Mouse (Mus musculus) heart, adult 2 months (tissue): ENCODE data around the gene Otc. TPM values are rescaled to one million over a fixed set of nuclear protein-coding genes. Genes with fewer than 3 reads are reported as not detected.

Experiments used
- DNase-seq, 2 experiments: peaks; one replicate each; pipeline ENCODE4 v3.0.0; 2021
- H3K27ac ChIP-seq: fragments of 200-600 bp; 2 replicates; pipeline ENCODE4 v1.8.1; 2022
- H3K27me3 ChIP-seq: fragments of 200-500 bp; 2 replicates; pipeline ENCODE4 v1.6.1; 2012; ENCODE audit warnings: mild to moderate bottlenecking, low read length, inconsistent platforms, mixed read lengths; ENCODE audit not compliant: control insufficient read depth, insufficient read depth
- H3K36me3 ChIP-seq: fragments of 200-500 bp; 2 replicates; pipeline ENCODE4 v1.6.1; 2012; ENCODE audit warnings: low read length, inconsistent platforms; ENCODE audit not compliant: control insufficient read depth, insufficient read depth
- H3K4me1 ChIP-seq: fragments of 200-500 bp; 2 replicates; pipeline ENCODE4 v1.6.1; 2011; ENCODE audit warnings: low read length; ENCODE audit not compliant: control insufficient read depth, insufficient read depth
- H3K4me3 ChIP-seq: fragments of 200-600 bp; 2 replicates; pipeline ENCODE4 v1.8.1; 2022
- H3K79me2 ChIP-seq: fragments of 200-500 bp; replicated peaks from 2 replicates; pipeline ENCODE4 v1.6.1; 2012; ENCODE audit warnings: mild to moderate bottlenecking, inconsistent platforms, low read length, moderate library complexity, mixed read lengths; ENCODE audit not compliant: control insufficient read depth, insufficient read depth
- H3K9ac ChIP-seq: fragments of 200-500 bp; 2 replicates; pipeline ENCODE4 v1.6.1; 2012; ENCODE audit warnings: low read depth, mild to moderate bottlenecking, control low read depth, inconsistent platforms, low read length, mixed read lengths
- CTCF ChIP-seq: fragments of 200-600 bp; IDR thresholded peaks from 2 replicates; pipeline ENCODE4 v1.8.1; 2022; ENCODE audit warnings: antibody characterized with exemption, mild to moderate bottlenecking, moderate library complexity
- EP300 ChIP-seq: fragments of 200-500 bp; IDR thresholded peaks from 2 replicates; pipeline ENCODE4 v1.6.1; 2011; ENCODE audit warnings: low read depth, low read length, control low read depth; ENCODE audit not compliant: insufficient read depth
- POLR2A ChIP-seq: fragments of 200-500 bp; IDR thresholded peaks from 2 replicates; pipeline ENCODE4 v1.6.1; 2011; ENCODE audit warnings: mild to moderate bottlenecking, low read depth, low read length, control low read depth; ENCODE audit not compliant: insufficient read depth
- WGBS: fragments of 180-500 bp; shearing (Covaris S2); methylation state at CpG from one replicate; pipeline ENCODE4 v1.1.7; 2018; 5-methylcytosine and 5-hydroxymethylcytosine counted together
- intact Hi-C: fragments of 180-260 bp; cut with DNase I; formaldehyde crosslinking; loops from one replicate; pipeline ENCODE4 v1.15.1; 2025
- polyA plus RNA-seq: library from polyadenylated mRNA; depleted of rRNA; stranded (reverse); fragments of >200 nt; gene quantifications from 2 replicates; pipeline ENCODE4 v1.2.3, GENCODE M21; 2012
- total RNA-seq, 2 experiments: library from RNA; stranded (reverse); gene quantifications; 2 replicates each; pipeline ENCODE4 v1.2.3; 2021

Otc gene
- total and polyA plus RNA-seq, 3 experiments = 0.04 TPM; not detected in 2

DNA sequence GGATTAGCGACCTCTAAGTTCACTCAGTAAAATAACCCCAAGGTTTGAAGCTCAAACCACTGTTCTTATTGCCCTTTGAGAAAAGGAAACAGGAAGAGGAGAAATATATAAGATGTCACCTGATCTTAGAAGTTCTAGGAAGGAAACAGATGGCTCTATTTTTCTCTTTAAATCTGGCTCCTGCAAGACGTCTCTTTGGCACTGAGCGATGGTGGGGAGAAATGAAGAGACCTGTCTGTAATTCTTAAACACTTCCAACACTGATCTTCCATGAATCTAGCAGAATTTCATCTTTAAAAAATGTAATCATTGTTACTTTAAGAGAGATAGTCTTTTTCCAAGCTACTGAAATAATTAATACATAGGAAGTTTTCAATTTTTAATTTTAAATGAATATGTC is 16.2 kb downstream of the Otc start:
- no peak for DNase-seq

DNA sequence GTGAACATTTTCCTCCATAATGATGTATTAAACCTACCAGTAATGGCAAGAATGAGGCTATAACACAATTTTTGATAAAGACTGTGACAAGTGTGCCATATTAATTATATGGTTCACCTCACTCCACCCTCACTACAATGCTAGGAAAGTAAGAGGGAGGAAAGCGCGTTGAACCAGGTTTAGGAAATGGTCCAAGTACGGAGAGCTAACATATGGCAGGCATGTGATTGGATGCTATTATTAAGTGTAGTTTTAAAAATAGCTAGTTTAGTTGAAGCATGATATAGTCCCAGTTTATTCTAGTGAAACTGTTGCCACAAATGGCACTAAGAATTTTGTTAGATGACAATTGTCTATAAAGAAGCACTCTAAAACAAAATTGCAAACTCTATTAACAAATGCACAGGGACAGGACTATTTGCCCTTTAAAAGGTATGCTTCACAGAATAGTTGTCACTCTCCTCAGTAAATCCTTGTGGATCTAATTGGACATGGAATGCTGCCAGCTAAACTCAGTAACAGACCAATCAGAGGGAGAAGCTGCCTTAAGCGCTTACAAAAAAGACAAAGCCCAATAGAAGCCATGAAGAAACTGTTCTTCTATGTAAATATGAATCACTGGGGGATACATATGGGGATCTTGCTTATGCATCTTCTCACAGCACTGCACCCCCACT is 16.8 kb downstream of the Otc start:
- no peak overlapping the region for H3K4me3 ChIP-seq
- no peaks in the 10 kb centered on the region for H3K27me3 ChIP-seq
- no peak for DNase-seq
- no peaks in the 10 kb centered on the region for H3K36me3 ChIP-seq
- WGBS = 53% methylated on average over 4 of the region's 4 CpGs
- H3K27ac ChIP-seq = no peak overlapping the region
- intact Hi-C loops = no loop called here
- no peak overlapping the region for H3K9ac ChIP-seq
- no peaks in the 10 kb centered on the region for H3K79me2 ChIP-seq
- no peaks in the 10 kb centered on the region for H3K4me1 ChIP-seq
- no peak for TF ChIP-seq EP300
- no peak for TF ChIP-seq CTCF
- TF ChIP-seq POLR2A = no peak

More for the DNA sequence above, 16.2 kb downstream of the Otc start:
- 59% methylated on average over 3 of the region's 3 CpGs for WGBS
- Histone ChIP-seq H3K4me3 (no peak overlapping the region), H3K79me2 (no peaks in the 10 kb centered on the region), H3K27me3 (no peaks in the 10 kb centered on the region), H3K9ac (no peak overlapping the region), H3K36me3 (no peaks in the 10 kb centered on the region), H3K4me1 (no peaks in the 10 kb centered on the region), H3K27ac (no peak overlapping the region)
- TF ChIP-seq POLR2A (no peak), CTCF (no peak), EP300 (no peak)
- intact Hi-C loops = no loop called here

DNA sequence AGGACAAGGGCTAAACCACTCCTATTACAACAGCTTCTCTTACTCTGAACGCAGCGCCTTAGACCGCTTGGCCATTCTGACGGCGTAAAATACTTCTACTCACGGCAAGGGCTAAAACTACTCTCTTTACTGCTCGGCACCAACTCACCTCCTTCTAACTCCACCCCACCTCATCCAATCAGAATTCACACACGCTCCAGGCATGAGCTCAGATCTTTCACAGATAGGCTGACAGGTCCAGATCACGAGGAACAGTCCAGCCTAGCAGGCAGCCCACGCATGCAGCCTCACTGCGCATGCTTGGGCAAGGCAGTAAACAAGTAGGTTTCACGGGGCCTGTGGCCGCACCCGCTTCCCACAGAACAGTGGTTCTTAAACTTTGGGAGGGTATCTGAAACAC is 45.2 kb downstream of the Otc start:
- no peak overlapping the region for H3K4me3 ChIP-seq
- no peaks in the 10 kb centered on the region for H3K79me2 ChIP-seq
- H3K36me3 ChIP-seq = no peaks in the 10 kb centered on the region
- no peaks in the 10 kb centered on the region; the same call in 1 of the 2 replicates for H3K4me1 ChIP-seq
- no peak overlapping the region for H3K9ac ChIP-seq
- no peak overlapping the region for H3K27ac ChIP-seq
- 85% methylated on average over 14 of the region's 14 CpGs for WGBS
- H3K27me3 ChIP-seq = no peaks in the 10 kb centered on the region
- DNase-seq = no peak
- TF ChIP-seq CTCF (no peak), EP300 (no peak), POLR2A (no peak)
- intact Hi-C loops = no loop called here

DNA sequence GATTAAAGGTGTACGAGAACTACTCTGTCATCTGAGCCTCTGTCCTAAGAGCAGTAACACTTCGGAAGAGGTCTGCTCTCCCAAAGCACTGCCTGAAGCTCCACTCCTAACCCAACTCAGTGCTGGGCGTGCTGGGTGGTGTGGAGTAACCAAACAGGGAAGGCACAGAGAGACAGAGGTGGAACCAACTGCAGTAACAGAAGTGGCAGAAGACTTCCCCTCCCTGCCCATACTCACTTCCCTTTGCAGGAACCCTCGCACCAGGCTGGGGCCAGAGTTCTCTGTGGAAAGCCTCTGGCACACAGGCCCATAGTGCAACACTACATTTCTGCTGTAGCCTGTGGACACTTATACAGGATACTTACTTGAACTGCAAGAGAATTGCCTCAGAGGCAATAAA is 66.1 kb downstream of the Otc start:
- intact Hi-C loops = no loop called here
- DNase-seq = no peak
- TF ChIP-seq EP300 (no peak), CTCF (no peak), POLR2A (no peak)
- Histone ChIP-seq H3K4me3 (no peak overlapping the region), H3K27me3 (no peaks in the 10 kb centered on the region), H3K4me1 (no peaks in the 10 kb centered on the region), H3K79me2 (no peaks in the 10 kb centered on the region), H3K9ac (no peak overlapping the region), H3K27ac (no peak overlapping the region), H3K36me3 (no peaks in the 10 kb centered on the region)
- 72% methylated on average over 4 of the region's 4 CpGs for WGBS

DNA sequence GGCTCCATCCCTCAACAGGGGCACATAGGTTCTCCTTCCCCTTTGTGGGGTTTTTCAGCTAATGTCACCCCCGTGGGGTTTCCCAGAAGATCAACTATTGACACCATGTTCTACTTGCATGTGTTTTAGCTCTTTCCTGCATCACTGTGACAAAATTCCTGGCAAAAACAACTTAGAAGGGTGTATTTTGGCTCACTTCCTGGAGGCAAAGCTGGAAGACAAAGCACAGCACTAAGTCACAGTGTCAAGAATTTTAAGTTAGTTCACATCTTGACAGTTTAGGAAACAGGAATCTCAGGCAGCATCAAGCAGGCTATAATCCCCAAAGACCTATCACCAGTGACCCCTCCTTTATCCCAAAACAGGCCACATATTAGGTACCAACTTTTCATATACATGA is 78.1 kb downstream of the Otc start:
- TF ChIP-seq CTCF = no peak
- TF ChIP-seq EP300 = no peak
- no peak for TF ChIP-seq POLR2A
- 21% methylated on average over 1 of the region's 1 CpGs for WGBS
- H3K79me2 ChIP-seq = no peaks in the 10 kb centered on the region
- intact Hi-C loops = loop anchor here (2.0 kb wide), 1 partner anchor 71 kb away; no protein-coding TSS in a partner anchor
- no peaks in the 10 kb centered on the region for H3K27me3 ChIP-seq
- no peak for DNase-seq
- no peak overlapping the region for H3K4me3 ChIP-seq
- no peak overlapping the region for H3K9ac ChIP-seq
- peak overlapping the region; percentile 33; the same call in 1 of the 2 replicates for H3K27ac ChIP-seq
- H3K4me1 ChIP-seq = no peaks in the 10 kb centered on the region
- H3K36me3 ChIP-seq = no peaks in the 10 kb centered on the region

DNA sequence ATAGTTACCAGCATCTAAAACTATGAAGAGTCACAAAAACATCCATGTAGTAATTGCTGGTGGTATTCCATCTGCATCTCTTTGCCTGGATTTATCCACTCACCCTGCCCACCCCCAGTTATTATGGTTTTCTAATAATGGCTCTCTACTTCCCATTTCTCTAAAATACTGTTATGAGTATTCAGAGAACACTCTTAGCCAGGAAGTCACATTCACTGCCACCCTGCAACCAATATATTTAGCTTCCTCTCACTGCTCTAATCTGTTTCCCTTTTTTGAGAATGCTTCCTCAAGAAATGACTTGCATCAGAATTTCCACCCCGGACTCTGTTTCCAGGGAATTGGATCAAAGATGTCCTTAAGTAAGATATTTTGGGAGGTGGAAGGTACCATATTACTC is 79.6 kb downstream of the Otc start:
- no peak for TF ChIP-seq POLR2A
- no peak for TF ChIP-seq CTCF
- TF ChIP-seq EP300 = no peak
- Histone ChIP-seq H3K36me3 (no peaks in the 10 kb centered on the region), H3K79me2 (no peaks in the 10 kb centered on the region), H3K4me3 (no peak overlapping the region), H3K27ac (no peak overlapping the region; the same call in 1 of the 2 replicates), H3K4me1 (no peaks in the 10 kb centered on the region), H3K27me3 (no peaks in the 10 kb centered on the region), H3K9ac (no peak overlapping the region)
- DNase-seq = no peak
- 53% methylated on average over 1 of the region's 1 CpGs for WGBS
- intact Hi-C loops = loop anchor here (2.0 kb wide), 1 partner anchor 73 kb away; no protein-coding TSS in a partner anchor
